Mouse (Mus musculus): ENCODE measurements at regions not wholly inside any gene's neighbourhood (a gene's known extent, or its start where the extent isn't known, plus 50 kb on each side); places are given as distances from the start of the nearest gene placed in this dataset.

- no peak overlapping the region for H3K9ac ChIP-seq (ENCODE audit: low read depth, low read length)
- no peak overlapping the region for H3K4me2 ChIP-seq (ENCODE audit: low read depth, low read length)
- H3K36me3 ChIP-seq (ENCODE audit: control insufficient read depth, insufficient read depth), result no peaks in the 10 kb centered on the region
- no peaks in the 10 kb centered on the region for H3K9me3 ChIP-seq (replicated peaks; ENCODE audit: control insufficient read depth, low read length)
- 46% methylated on average over 2 of the region's 2 CpGs for WGBS (ENCODE audit: insufficient replicate concordance)
- no peak for ATAC-seq (ENCODE audit: low read depth)
- H3K4me1 ChIP-seq (ENCODE audit: control insufficient read depth, low read depth, low read length), result no peaks in the 10 kb centered on the region
- H3K27ac ChIP-seq (ENCODE audit: low read length), result no peak overlapping the region
- no peaks in the 10 kb centered on the region for H3K27me3 ChIP-seq (ENCODE audit: control insufficient read depth, insufficient read depth, low read depth, low read length)
- H3K4me3 ChIP-seq (ENCODE audit: low read depth, low read length), result no peak overlapping the region
Observed at GRCm38 (mm10) chr9:90791871-90792270, 521.3 kb upstream of the Tbc1d2b start.

GRCm38 (mm10) chr9:90816844-90817243 is 545.4 kb upstream of the Zic4 start:
- 60% methylated on average over 4 of the region's 4 CpGs for WGBS (ENCODE audit: insufficient replicate concordance)

GRCm38 (mm10) chr9:90823574-90824280 is 538.5 kb upstream of the Zic4 start:
- ATAC-seq (ENCODE audit: low read depth), result no peak
- Histone ChIP-seq H3K4me3 (ENCODE audit: low read depth, low read length) (no peak overlapping the region), H3K4me1 (ENCODE audit: control insufficient read depth, low read depth, low read length) (no peaks in the 10 kb centered on the region), H3K9ac (ENCODE audit: low read depth, low read length) (no peak overlapping the region), H3K27ac (ENCODE audit: low read length) (no peak overlapping the region), H3K9me3 (replicated peaks; ENCODE audit: control insufficient read depth, low read length) (no peaks in the 10 kb centered on the region), H3K27me3 (ENCODE audit: control insufficient read depth, insufficient read depth, low read depth, low read length) (no peaks in the 10 kb centered on the region), H3K4me2 (ENCODE audit: low read depth, low read length) (no peak overlapping the region), H3K36me3 (ENCODE audit: control insufficient read depth, insufficient read depth) (no peaks in the 10 kb centered on the region)
- 72% methylated on average over 4 of the region's 4 CpGs for WGBS (ENCODE audit: insufficient replicate concordance)

More at GRCm38 (mm10) chr9:90816844-90817243, 545.4 kb upstream of the Zic4 start:
- Histone ChIP-seq H3K4me2 (ENCODE audit: low read depth, low read length) (no peak overlapping the region), H3K9ac (ENCODE audit: low read depth, low read length) (no peak overlapping the region), H3K36me3 (ENCODE audit: control insufficient read depth, insufficient read depth) (no peaks in the 10 kb centered on the region), H3K4me1 (ENCODE audit: control insufficient read depth, low read depth, low read length) (no peaks in the 10 kb centered on the region), H3K9me3 (replicated peaks; ENCODE audit: control insufficient read depth, low read length) (no peaks in the 10 kb centered on the region), H3K27ac (ENCODE audit: low read length) (no peak overlapping the region), H3K27me3 (ENCODE audit: control insufficient read depth, insufficient read depth, low read depth, low read length) (no peaks in the 10 kb centered on the region), H3K4me3 (ENCODE audit: low read depth, low read length) (no peak overlapping the region)
- ATAC-seq (ENCODE audit: low read depth), result no peak

GRCm38 (mm10) chr9:90827474-90827873 is 534.7 kb upstream of the Zic4 start:
- no peak for ATAC-seq (ENCODE audit: low read depth)
- Histone ChIP-seq H3K9me3 (replicated peaks; ENCODE audit: control insufficient read depth, low read length) (no peaks in the 10 kb centered on the region), H3K27me3 (ENCODE audit: control insufficient read depth, insufficient read depth, low read depth, low read length) (no peaks in the 10 kb centered on the region), H3K9ac (ENCODE audit: low read depth, low read length) (no peak overlapping the region), H3K4me1 (ENCODE audit: control insufficient read depth, low read depth, low read length) (no peaks in the 10 kb centered on the region), H3K27ac (ENCODE audit: low read length) (no peak overlapping the region), H3K4me3 (ENCODE audit: low read depth, low read length) (no peak overlapping the region), H3K4me2 (ENCODE audit: low read depth, low read length) (no peak overlapping the region), H3K36me3 (ENCODE audit: control insufficient read depth, insufficient read depth) (no peaks in the 10 kb centered on the region)
- 57% methylated on average over 3 of the region's 3 CpGs for WGBS (ENCODE audit: insufficient replicate concordance)

DNA sequence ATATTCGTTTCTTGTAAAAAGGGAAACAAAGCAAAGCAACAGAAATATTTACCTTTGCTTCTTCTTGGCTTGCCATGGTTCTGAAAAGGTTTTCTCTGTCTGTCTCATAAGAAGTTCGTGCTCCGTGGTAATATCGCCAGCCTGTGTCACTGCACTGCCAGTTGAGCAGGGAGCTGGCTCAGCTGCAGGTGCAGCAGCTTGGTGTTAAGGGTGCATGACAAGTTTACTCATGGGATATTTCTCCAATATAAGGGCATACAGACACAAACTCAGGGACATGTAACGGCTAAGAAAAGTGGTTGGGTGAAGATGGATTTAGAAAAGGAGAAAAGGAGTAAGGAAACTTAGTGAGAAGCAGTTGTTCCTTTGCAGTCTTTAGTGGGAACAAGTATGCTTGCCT is 533.5 kb upstream of the Zic4 start:
- 46% methylated on average over 5 of the region's 5 CpGs for WGBS (ENCODE audit: insufficient replicate concordance)
- Histone ChIP-seq H3K36me3 (ENCODE audit: control insufficient read depth, insufficient read depth) (no peaks in the 10 kb centered on the region), H3K27me3 (ENCODE audit: control insufficient read depth, insufficient read depth, low read depth, low read length) (no peaks in the 10 kb centered on the region), H3K9ac (ENCODE audit: low read depth, low read length) (no peak overlapping the region), H3K4me1 (ENCODE audit: control insufficient read depth, low read depth, low read length) (no peaks in the 10 kb centered on the region), H3K9me3 (replicated peaks; ENCODE audit: control insufficient read depth, low read length) (no peaks in the 10 kb centered on the region), H3K4me3 (ENCODE audit: low read depth, low read length) (no peak overlapping the region), H3K4me2 (ENCODE audit: low read depth, low read length) (no peak overlapping the region), H3K27ac (ENCODE audit: low read length) (no peak overlapping the region)
- ATAC-seq (ENCODE audit: low read depth), result no peak

DNA sequence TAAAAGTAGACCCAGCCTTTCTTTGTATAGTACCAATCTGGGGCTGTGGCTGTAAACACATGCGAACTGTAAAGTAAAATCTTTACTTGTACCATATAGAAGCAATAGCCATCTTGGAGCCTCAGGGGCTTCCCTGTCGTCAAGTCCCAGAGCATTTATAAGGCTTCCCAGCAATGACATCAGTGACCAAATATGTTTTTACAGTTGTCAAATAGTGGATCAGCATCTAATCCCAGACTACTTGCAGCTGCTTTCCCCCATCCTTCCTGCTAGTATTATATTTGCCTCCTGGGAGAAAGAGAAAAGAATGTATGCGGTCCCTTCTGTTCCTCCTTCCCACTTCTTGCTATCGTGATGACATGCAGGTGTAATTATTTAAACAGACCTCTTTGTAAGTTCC is 531.5 kb upstream of the Zic4 start:
- WGBS (ENCODE audit: insufficient replicate concordance), result 56% methylated on average over 4 of the region's 4 CpGs
- ATAC-seq (ENCODE audit: low read depth), result no peak
- H3K36me3 ChIP-seq (ENCODE audit: control insufficient read depth, insufficient read depth), result no peaks in the 10 kb centered on the region

GRCm38 (mm10) chr9:90833743-90834539 is 528.3 kb upstream of the Zic4 start:
- no peaks in the 10 kb centered on the region for H3K9me3 ChIP-seq (replicated peaks; ENCODE audit: control insufficient read depth, low read length)
- 27% methylated on average over 3 of the region's 3 CpGs for WGBS (ENCODE audit: insufficient replicate concordance)

More for the DNA sequence above, 531.5 kb upstream of the Zic4 start:
- Histone ChIP-seq H3K4me2 (ENCODE audit: low read depth, low read length) (no peak overlapping the region), H3K27ac (ENCODE audit: low read length) (no peak overlapping the region), H3K27me3 (ENCODE audit: control insufficient read depth, insufficient read depth, low read depth, low read length) (no peaks in the 10 kb centered on the region), H3K4me1 (ENCODE audit: control insufficient read depth, low read depth, low read length) (no peaks in the 10 kb centered on the region), H3K9me3 (replicated peaks; ENCODE audit: control insufficient read depth, low read length) (no peaks in the 10 kb centered on the region), H3K9ac (ENCODE audit: low read depth, low read length) (no peak overlapping the region), H3K4me3 (ENCODE audit: low read depth, low read length) (no peak overlapping the region)

DNA sequence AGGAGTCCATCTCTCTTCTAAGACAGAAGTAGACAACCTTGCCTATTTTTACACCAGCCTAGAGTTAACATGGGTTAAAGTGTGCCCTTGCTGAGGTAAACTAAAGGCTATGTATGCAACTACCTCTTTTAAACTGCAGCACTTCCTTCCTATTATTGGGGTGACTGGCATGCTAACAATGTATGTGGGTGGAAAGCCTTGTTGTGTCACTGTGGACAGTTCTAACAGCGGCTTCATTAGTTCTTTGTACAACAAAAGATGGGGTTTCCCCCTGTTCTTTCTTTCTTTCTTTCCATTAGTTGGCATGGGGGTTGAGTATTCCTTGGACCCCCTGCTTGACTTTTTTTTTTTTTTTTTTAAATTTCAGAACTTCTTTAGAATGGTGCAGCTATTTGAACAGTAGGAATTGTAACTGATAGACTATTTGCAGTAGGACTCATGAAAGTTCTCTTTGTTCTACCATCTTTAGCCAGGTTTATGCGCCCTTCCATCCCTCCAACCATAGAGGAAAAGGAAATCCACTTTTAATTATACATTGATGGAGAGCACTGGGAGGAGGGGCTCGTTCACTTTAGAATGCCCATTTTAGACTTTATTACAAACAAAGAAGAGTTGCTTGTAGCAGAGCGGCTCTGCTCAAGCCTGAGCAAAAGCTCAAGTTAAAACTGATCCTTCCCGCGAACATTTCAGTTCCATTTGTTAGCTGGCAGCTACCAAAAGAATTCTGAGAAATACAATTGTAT is 523.9 kb upstream of the Zic4 start:
- no peaks in the 10 kb centered on the region for H3K36me3 ChIP-seq (ENCODE audit: control insufficient read depth, insufficient read depth)
- H3K4me1 ChIP-seq (ENCODE audit: control insufficient read depth, low read depth, low read length), result no peaks in the 10 kb centered on the region
- WGBS (ENCODE audit: insufficient replicate concordance), result 59% methylated on average over 6 of the region's 6 CpGs

More at GRCm38 (mm10) chr9:90833743-90834539, 528.3 kb upstream of the Zic4 start:
- Histone ChIP-seq H3K4me2 (ENCODE audit: low read depth, low read length) (no peak overlapping the region), H3K4me3 (ENCODE audit: low read depth, low read length) (no peak overlapping the region), H3K4me1 (ENCODE audit: control insufficient read depth, low read depth, low read length) (no peaks in the 10 kb centered on the region), H3K27me3 (ENCODE audit: control insufficient read depth, insufficient read depth, low read depth, low read length) (no peaks in the 10 kb centered on the region), H3K36me3 (ENCODE audit: control insufficient read depth, insufficient read depth) (no peaks in the 10 kb centered on the region), H3K27ac (ENCODE audit: low read length) (no peak overlapping the region), H3K9ac (ENCODE audit: low read depth, low read length) (no peak overlapping the region)
- ATAC-seq (ENCODE audit: low read depth), result no peak

More for the DNA sequence above, 523.9 kb upstream of the Zic4 start:
- Histone ChIP-seq H3K9me3 (replicated peaks; ENCODE audit: control insufficient read depth, low read length) (no peaks in the 10 kb centered on the region), H3K27me3 (ENCODE audit: control insufficient read depth, insufficient read depth, low read depth, low read length) (no peaks in the 10 kb centered on the region), H3K4me2 (ENCODE audit: low read depth, low read length) (no peak overlapping the region), H3K27ac (ENCODE audit: low read length) (no peak overlapping the region), H3K4me3 (ENCODE audit: low read depth, low read length) (no peak overlapping the region), H3K9ac (ENCODE audit: low read depth, low read length) (no peak overlapping the region)
- no peak for ATAC-seq (ENCODE audit: low read depth)

Measured in liver, embryonic 16.5 days (tissue).